Mouse (Mus musculus) hindbrain, embryonic 15.5 days (tissue): Measurements from ENCODE around the gene Esam. TPM values are rescaled to one million over a fixed set of nuclear protein-coding genes. Genes with fewer than 3 reads are reported as not detected.

Source experiments
- ATAC-seq: fragments of 200-750 bp; cut with Nextera tagmentation; 2 replicates; pipeline ENCODE4 v1.8.0; 2017; ENCODE audit warnings: low read depth, moderate number of reproducible peaks, moderate TSS enrichment; ENCODE audit not compliant: low FRiP score
- H3K27ac ChIP-seq: fragments of 300-500 bp; sonication (generic); replicated peaks from 2 replicates; pipeline ENCODE4 v1.5.1; 2015; ENCODE audit warnings: mild to moderate bottlenecking, inconsistent platforms
- H3K27me3 ChIP-seq: fragments of 300-500 bp; sonication (generic); 2 replicates; pipeline ENCODE4 v1.6.1; 2015; ENCODE audit warnings: control low read depth, inconsistent platforms
- H3K36me3 ChIP-seq: fragments of 300-500 bp; sonication (generic); 2 replicates; pipeline ENCODE4 v1.6.1; 2015; ENCODE audit warnings: control low read depth, inconsistent platforms
- H3K4me1 ChIP-seq: fragments of 300-500 bp; sonication (generic); replicated peaks from 2 replicates; pipeline ENCODE4 v1.6.1; 2015; ENCODE audit warnings: control low read depth, inconsistent platforms
- H3K4me2 ChIP-seq: fragments of 300-500 bp; sonication (generic); 2 replicates; pipeline ENCODE4 v1.6.1; 2015; ENCODE audit warnings: moderate library complexity, mild to moderate bottlenecking, inconsistent platforms
- H3K4me3 ChIP-seq: fragments of 300-500 bp; sonication (generic); 2 replicates; pipeline ENCODE4 v1.5.1; 2015; ENCODE audit warnings: mild to moderate bottlenecking, inconsistent platforms
- H3K9ac ChIP-seq: fragments of 300-500 bp; sonication (generic); 2 replicates; pipeline ENCODE4 v1.6.1; 2015; ENCODE audit warnings: inconsistent platforms
- H3K9me3 ChIP-seq: fragments of 300-500 bp; sonication (generic); 2 replicates; pipeline ENCODE4 v1.6.1; 2016; ENCODE audit warnings: control low read depth, inconsistent platforms
- WGBS: fragments of 180-500 bp; shearing (Covaris S2); methylation state at CpG from one replicate; pipeline ENCODE4 v1.1.7; 2015; 5-methylcytosine and 5-hydroxymethylcytosine counted together
- polyA plus RNA-seq: library from polyadenylated mRNA; unstranded; fragments of >200 nt; fragmentation: Nextera tagmentation; extraction: Ambion mirVana; gene quantifications from 2 replicates; pipeline ENCODE4 v1.2.1, GENCODE M21; 2015

Gene Esam
- polyA plus RNA-seq, 1 experiment from 2014 or later, result 45.4 TPM

DNA sequence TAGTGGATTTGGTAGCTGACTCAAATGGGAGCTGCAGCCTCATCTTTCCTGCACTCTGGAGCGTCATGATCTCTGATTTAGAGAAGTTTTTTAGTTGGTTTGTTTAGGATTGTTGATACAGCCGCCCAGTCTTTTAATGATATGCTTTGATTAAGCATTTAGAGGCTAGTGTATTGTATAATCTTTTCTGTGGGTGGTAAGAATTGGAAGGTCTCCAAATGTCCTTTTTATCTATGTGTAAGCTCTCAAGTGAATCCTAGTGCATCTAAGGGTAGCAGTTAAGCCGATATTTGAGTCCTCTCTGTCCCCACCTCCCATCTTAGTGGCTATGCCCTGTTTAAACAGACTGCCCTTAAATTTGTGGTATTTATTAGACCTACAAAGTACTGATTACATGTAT lies 13.4 kb upstream of the Esam start:
- Histone ChIP-seq H3K4me2 (no peak overlapping the region), H3K4me3 (no peak overlapping the region), H3K36me3 (peaks cover 3% of the 10 kb centered on the region), H3K27me3 (no peaks in the 10 kb centered on the region), H3K9me3 (no peaks in the 10 kb centered on the region), H3K9ac (no peak overlapping the region), H3K4me1 (no peaks in the 10 kb centered on the region; the same call in 1 of the 2 replicates), H3K27ac (no peak overlapping the region)
- 77% methylated on average over 3 of the region's 3 CpGs for WGBS
- no peak for ATAC-seq

DNA sequence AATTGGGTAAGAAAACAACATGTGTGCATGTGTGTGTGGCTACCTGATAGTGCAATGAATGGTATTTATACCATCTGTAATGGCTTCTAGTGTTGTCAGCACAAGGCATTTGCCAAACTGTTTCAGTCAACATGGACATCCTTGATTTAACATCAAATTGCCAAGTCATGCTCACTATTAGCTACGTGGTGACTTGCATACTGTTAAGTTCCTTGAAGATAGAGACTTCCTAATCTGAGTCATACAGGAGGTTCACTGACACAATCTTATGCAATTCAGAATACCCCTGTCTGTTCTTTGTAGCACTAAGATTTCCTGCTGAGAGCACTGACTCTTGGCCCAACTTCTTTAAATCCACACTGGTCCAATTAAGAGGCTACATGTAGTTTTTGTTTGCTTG lies 10.4 kb upstream of the Esam start:
- no peaks in the 10 kb centered on the region; the same call in 1 of the 2 replicates for H3K4me1 ChIP-seq
- peaks cover 17% of the 10 kb centered on the region for H3K36me3 ChIP-seq
- 74% methylated on average over 1 of the region's 1 CpGs for WGBS
- no peak overlapping the region for H3K27ac ChIP-seq
- no peak overlapping the region for H3K4me2 ChIP-seq
- H3K4me3 ChIP-seq, result no peak overlapping the region
- ATAC-seq, result no peak
- H3K27me3 ChIP-seq, result no peaks in the 10 kb centered on the region
- H3K9ac ChIP-seq, result no peak overlapping the region
- H3K9me3 ChIP-seq, result no peaks in the 10 kb centered on the region

- Histone ChIP-seq H3K4me3 (no peak overlapping the region), H3K4me2 (no peak overlapping the region), H3K9ac (no peak overlapping the region), H3K4me1 (no peaks in the 10 kb centered on the region; the same call in 1 of the 2 replicates), H3K36me3 (peaks cover 29% of the 10 kb centered on the region), H3K9me3 (no peaks in the 10 kb centered on the region), H3K27me3 (no peaks in the 10 kb centered on the region), H3K27ac (no peak overlapping the region)
- ATAC-seq, result no peak
- 88% methylated on average over 8 of the region's 8 CpGs for WGBS
Measured at GRCm38 (mm10) chr9:37518991-37519390, 8.9 kb upstream of the Esam start.

DNA sequence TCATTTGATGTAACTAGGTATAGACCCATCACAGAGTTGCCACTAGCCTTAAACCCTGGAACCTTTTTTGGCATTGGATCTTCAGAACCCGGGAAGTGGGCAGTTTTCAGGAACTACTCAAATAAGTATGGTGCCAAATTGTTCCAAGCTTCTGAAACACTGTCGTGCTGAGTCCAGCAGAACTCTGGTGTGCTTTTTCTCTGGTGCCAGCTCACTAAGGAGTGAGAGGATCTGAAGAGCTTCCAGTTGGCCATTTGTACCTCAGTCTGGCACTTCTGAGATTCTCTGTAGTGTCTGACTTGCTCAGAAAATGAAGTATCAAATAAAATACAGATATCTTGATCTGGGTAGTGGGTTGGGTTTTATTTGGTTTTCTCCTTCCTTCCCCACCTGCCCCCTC lies 7.9 kb upstream of the Esam start:
- H3K9me3 ChIP-seq, result no peaks in the 10 kb centered on the region
- no peaks in the 10 kb centered on the region for H3K27me3 ChIP-seq
- no peak overlapping the region for H3K4me3 ChIP-seq
- H3K36me3 ChIP-seq, result peaks cover 31% of the 10 kb centered on the region
- no peaks in the 10 kb centered on the region; the same call in 1 of the 2 replicates for H3K4me1 ChIP-seq
- H3K9ac ChIP-seq, result no peak overlapping the region
- WGBS, result 88% methylated on average over 2 of the region's 2 CpGs
- no peak for ATAC-seq
- no peak overlapping the region for H3K27ac ChIP-seq
- no peak overlapping the region for H3K4me2 ChIP-seq

DNA sequence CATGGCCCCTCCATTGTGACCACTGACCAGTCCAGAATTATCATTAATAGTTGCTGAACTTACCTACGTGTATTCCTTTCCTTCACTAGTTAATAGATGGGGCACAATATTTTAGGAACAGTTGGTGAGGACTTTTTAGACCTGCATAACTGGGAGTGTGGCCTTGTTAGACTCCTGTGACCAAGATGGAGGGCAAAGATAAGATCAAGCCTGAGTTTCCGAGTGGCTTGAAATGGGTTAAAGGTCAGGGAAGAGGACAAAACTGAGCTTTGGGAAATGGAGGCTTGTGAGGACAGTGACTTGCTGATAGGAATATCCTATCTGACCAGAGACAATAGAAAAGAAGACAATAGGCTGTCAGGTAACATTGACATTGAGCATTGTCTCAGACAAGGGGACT lies 2.4 kb upstream of the Esam start:
- ATAC-seq, result no peak
- Histone ChIP-seq H3K9me3 (no peaks in the 10 kb centered on the region), H3K4me2 (no peak overlapping the region), H3K36me3 (peaks cover 22% of the 10 kb centered on the region), H3K4me1 (peaks cover 10% of the 10 kb centered on the region), H3K4me3 (no peak overlapping the region), H3K9ac (no peak overlapping the region), H3K27me3 (peaks cover 43% of the 10 kb centered on the region), H3K27ac (no peak overlapping the region)
- WGBS, result 92% methylated on average over 2 of the region's 2 CpGs

DNA sequence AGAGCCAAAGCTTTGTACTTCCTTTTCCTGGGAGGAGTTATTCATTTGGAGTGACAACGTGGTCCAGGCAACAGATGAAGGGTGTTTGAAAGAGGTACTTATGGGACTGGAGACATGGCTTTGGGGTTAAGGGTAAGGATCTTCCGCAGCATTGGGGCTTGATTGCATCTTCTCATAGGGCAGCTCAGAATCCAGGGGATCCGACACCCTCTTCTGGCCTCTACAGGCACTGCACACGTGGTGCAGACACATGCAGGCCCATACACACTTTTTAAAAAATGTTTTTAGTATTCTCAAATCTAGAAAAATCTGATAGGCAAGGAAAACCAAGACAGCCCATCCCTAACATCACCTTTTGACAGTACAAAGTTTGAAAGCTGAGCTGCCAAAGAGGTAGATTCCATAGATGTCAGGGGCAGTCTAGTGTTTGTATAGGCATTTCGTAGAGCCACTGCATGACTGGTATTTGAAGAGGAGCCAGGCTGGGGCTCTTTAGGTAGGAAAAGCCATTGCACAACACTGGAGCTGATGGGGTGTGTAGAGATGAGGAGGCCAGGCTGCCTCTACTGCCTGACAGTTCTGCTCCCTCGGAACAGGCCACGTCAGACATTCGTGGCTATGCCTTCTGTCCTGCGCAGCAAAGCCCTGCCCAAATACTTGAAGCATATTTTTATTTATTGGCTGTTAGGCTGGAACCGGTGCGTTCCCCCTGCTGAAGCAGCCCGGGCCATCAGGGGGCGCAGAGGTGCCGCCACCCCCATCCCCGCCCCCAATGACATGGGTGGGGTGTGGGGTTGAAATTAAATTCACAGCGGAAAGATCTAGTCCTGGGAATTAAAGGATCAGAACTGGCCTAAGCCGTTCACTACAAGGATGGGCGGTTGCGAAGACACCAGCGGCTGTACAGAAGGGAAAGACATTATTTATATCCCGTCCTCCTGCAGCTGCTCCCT lies 1.2 kb upstream of the Esam start:
- Histone ChIP-seq H3K36me3 (peaks cover 15% of the 10 kb centered on the region), H3K27me3 (peaks cover 43% of the 10 kb centered on the region), H3K9me3 (no peaks in the 10 kb centered on the region), H3K9ac (no peak overlapping the region), H3K27ac (no peak overlapping the region), H3K4me2 (peak overlapping the region; percentile 31; the same call in 1 of the 2 replicates), H3K4me3 (no peak overlapping the region), H3K4me1 (peaks cover 20% of the 10 kb centered on the region)
- 24% methylated on average over 21 of the region's 21 CpGs for WGBS
- no peak for ATAC-seq

GRCm38 (mm10) chr9:37528225-37528970 lies 520 bp downstream of the Esam start:
- WGBS, result 23% methylated on average over 9 of the region's 9 CpGs
- Histone ChIP-seq H3K27me3 (peaks cover 43% of the 10 kb centered on the region), H3K27ac (no peak overlapping the region)

GRCm38 (mm10) chr9:37530031-37530887 lies 2.4 kb downstream of the Esam start:
- H3K4me1 ChIP-seq, result peaks cover 20% of the 10 kb centered on the region
- H3K27me3 ChIP-seq, result peaks cover 43% of the 10 kb centered on the region
- H3K9me3 ChIP-seq, result no peaks in the 10 kb centered on the region
- ATAC-seq, result peak; percentile 64
- under 1% methylated on average over 32 of the region's 32 CpGs for WGBS
- no peak overlapping the region; the same call in 1 of the 2 replicates for H3K27ac ChIP-seq
- H3K9ac ChIP-seq, result peak overlapping the region; percentile 24
- no peaks in the 10 kb centered on the region for H3K36me3 ChIP-seq
- H3K4me2 ChIP-seq, result peak overlapping the region; percentile 61
- peak overlapping the region; percentile 34 for H3K4me3 ChIP-seq

More at GRCm38 (mm10) chr9:37528225-37528970, 520 bp downstream of the Esam start:
- H3K9me3 ChIP-seq, result no peaks in the 10 kb centered on the region
- ATAC-seq, result no peak
- peak overlapping the region; percentile 61; the same call in 1 of the 2 replicates for H3K4me2 ChIP-seq
- peak overlapping the region; percentile 34 for H3K4me3 ChIP-seq
- no peak overlapping the region for H3K9ac ChIP-seq
- H3K36me3 ChIP-seq, result peaks cover 5% of the 10 kb centered on the region
- H3K4me1 ChIP-seq, result peaks cover 20% of the 10 kb centered on the region

GRCm38 (mm10) chr9:37530888-37531705 lies 3.2 kb downstream of the Esam start:
- 3% methylated on average over 31 of the region's 31 CpGs for WGBS

DNA sequence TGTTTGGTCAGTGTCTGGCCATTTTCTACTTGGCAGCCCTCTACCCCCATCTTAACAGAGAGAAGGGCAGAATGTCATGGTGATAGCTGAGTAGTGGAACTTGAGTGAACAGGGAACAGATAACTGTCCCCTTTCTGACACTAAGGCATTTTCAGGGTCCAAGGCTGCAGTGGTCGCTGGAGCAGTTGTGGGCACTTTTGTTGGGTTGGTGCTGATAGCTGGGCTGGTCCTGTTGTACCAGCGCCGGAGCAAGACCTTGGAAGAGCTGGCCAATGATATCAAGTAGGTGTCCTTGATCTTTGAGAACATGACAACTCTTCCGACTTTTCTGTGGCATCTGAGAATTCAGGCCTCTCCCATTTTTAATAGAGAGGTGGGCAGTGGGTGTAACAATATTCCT lies 9.0 kb downstream of the Esam start:
- no peak for ATAC-seq
- Histone ChIP-seq H3K27me3 (no peaks in the 10 kb centered on the region), H3K36me3 (no peaks in the 10 kb centered on the region), H3K4me2 (no peak overlapping the region), H3K9ac (no peak overlapping the region), H3K4me1 (no peaks in the 10 kb centered on the region), H3K4me3 (no peak overlapping the region), H3K27ac (no peak overlapping the region), H3K9me3 (no peaks in the 10 kb centered on the region)
- 83% methylated on average over 4 of the region's 4 CpGs for WGBS

More at GRCm38 (mm10) chr9:37530888-37531705, 3.2 kb downstream of the Esam start:
- Histone ChIP-seq H3K27me3 (peaks cover 36% of the 10 kb centered on the region), H3K9ac (peak overlapping the region; percentile 15; the same call in 1 of the 2 replicates), H3K4me2 (peak overlapping the region; percentile 61), H3K27ac (no peak overlapping the region), H3K4me1 (peaks cover 20% of the 10 kb centered on the region), H3K36me3 (no peaks in the 10 kb centered on the region), H3K4me3 (peak overlapping the region; percentile 34), H3K9me3 (no peaks in the 10 kb centered on the region)
- peak; percentile 63 for ATAC-seq
